Comparison of ENCODE assay signal across 8 mouse cellular contexts in genomic region chr2:90964811-90965465, GRCm38 (mm10). TPM values are rescaled to one million over a fixed set of nuclear protein-coding genes. Genes with fewer than 3 reads are reported as not detected.
DNase-seq lines count a peak whose midpoint lies in the region; ATAC-seq and TF ChIP-seq lines count a peak whose summit lies in the region.

No protein-coding gene starts in this region.

- peak; percentile 47 for DNase-seq in forebrain, embryonic 11.5 days (ENCODE audit: low spot score)
- DNase-seq in forebrain, embryonic 10.5 days (ENCODE audit: extremely low spot score, low spot score), result no peak
- peak; percentile 14 for DNase-seq in NIH3T3 (ENCODE audit: low read depth)
- peak; percentile 20 to 24 for DNase-seq in heart, postnatal 36 days
- DNase-seq in liver, adult 2 months (ENCODE audit: extremely low read depth, low read depth, low spot score), result peak; percentile 42
- peak; percentile 77 to 80 for DNase-seq in right cerebral cortex, adult 2 months (ENCODE audit: low spot score in 2 of 2)
- DNase-seq in retina, embryonic 14.5 days (ENCODE audit: low spot score), result no peak

- no peak overlapping the region for H3K4me2 ChIP-seq in forebrain, embryonic 11.5 days (ENCODE audit: low read depth, low read length, severe bottlenecking)
- H3K4me2 ChIP-seq in forebrain, embryonic 13.5 days, result peak overlapping the region; percentile 8

- H3K9me3 ChIP-seq in forebrain, embryonic 11.5 days (ENCODE audit: control insufficient read depth, low read length), result no peaks in the 10 kb centered on the region
- no peaks in the 10 kb centered on the region for H3K9me3 ChIP-seq in forebrain, embryonic 10.5 days
- no peaks in the 10 kb centered on the region for H3K9me3 ChIP-seq in forebrain, embryonic 13.5 days (replicated peaks)

- TF ChIP-seq CTCF in liver, adult 2 months (IDR thresholded peaks at IDR 0.05; ENCODE audit: low read depth, low read length), result no peak

- H3K36me3 ChIP-seq in forebrain, embryonic 11.5 days (ENCODE audit: control insufficient read depth, insufficient read depth, low read length), result no peaks in the 10 kb centered on the region
- peaks cover 10% of the 10 kb centered on the region; the same call in 1 of the 2 replicates for H3K36me3 ChIP-seq in forebrain, embryonic 10.5 days (replicated peaks)
- H3K36me3 ChIP-seq in forebrain, embryonic 13.5 days (ENCODE audit: poor library complexity, severe bottlenecking), result no peaks in the 10 kb centered on the region
- no peaks in the 10 kb centered on the region for H3K36me3 ChIP-seq in liver, adult 2 months (ENCODE audit: control insufficient read depth, insufficient read depth, low read length)

- ATAC-seq in forebrain, embryonic 11.5 days (replicated peaks; ENCODE audit: low FRiP score), result no peak
- peak; percentile 69 for ATAC-seq in forebrain, embryonic 13.5 days

- H3K9ac ChIP-seq in forebrain, embryonic 11.5 days (ENCODE audit: low read length), result no peak overlapping the region
- H3K9ac ChIP-seq in forebrain, embryonic 13.5 days, result no peak overlapping the region
- no peak overlapping the region; the same call in 1 of the 2 replicates for H3K9ac ChIP-seq in liver, adult 2 months (ENCODE audit: low read depth, low read length)

- intact Hi-C loops in heart, postnatal 36 days (cut with DNase I), result no loop called here

- no peak overlapping the region for H3K27ac ChIP-seq in forebrain, embryonic 11.5 days (ENCODE audit: low read depth, low read length)
- no peak overlapping the region for H3K27ac ChIP-seq in forebrain, embryonic 10.5 days
- peak overlapping the region; percentile 37 for H3K27ac ChIP-seq in forebrain, embryonic 13.5 days
- peak overlapping the region; percentile 40 for H3K27ac ChIP-seq in liver, adult 2 months (replicated peaks; ENCODE audit: insufficient read depth, low read depth, low read length)

- H3K27me3 ChIP-seq in forebrain, embryonic 11.5 days (ENCODE audit: control insufficient read depth, insufficient read depth, low read length), result no peaks in the 10 kb centered on the region
- no peaks in the 10 kb centered on the region for H3K27me3 ChIP-seq in forebrain, embryonic 10.5 days (ENCODE audit: poor library complexity, severe bottlenecking)
- H3K27me3 ChIP-seq in forebrain, embryonic 13.5 days, result no peaks in the 10 kb centered on the region
- H3K27me3 ChIP-seq in liver, adult 2 months (ENCODE audit: control insufficient read depth, insufficient read depth, low read length), result no peaks in the 10 kb centered on the region

- 80% methylated on average over 7 of the region's 7 CpGs for WGBS in forebrain, embryonic 11.5 days
- WGBS in forebrain, embryonic 10.5 days, result 88% methylated on average over 7 of the region's 7 CpGs
- 66% methylated on average over 7 of the region's 7 CpGs for WGBS in forebrain, embryonic 13.5 days
- WGBS in liver, adult 2 months, result 18% methylated on average over 7 of the region's 7 CpGs

- H3K79me2 ChIP-seq in liver, adult 2 months (ENCODE audit: control insufficient read depth, insufficient read depth, low read length), result peaks cover 35% of the 10 kb centered on the region

- H3K4me1 ChIP-seq in forebrain, embryonic 11.5 days (replicated peaks; ENCODE audit: control insufficient read depth, insufficient read depth, low read length), result peaks cover 3% of the 10 kb centered on the region; the same call in 1 of the 2 replicates
- H3K4me1 ChIP-seq in forebrain, embryonic 10.5 days, result peaks cover 7% of the 10 kb centered on the region
- H3K4me1 ChIP-seq in forebrain, embryonic 13.5 days, result peaks cover 20% of the 10 kb centered on the region
- peaks cover 27% of the 10 kb centered on the region for H3K4me1 ChIP-seq in liver, adult 2 months (ENCODE audit: control insufficient read depth, insufficient read depth, low read length)

- no peak overlapping the region for H3K4me3 ChIP-seq in forebrain, embryonic 11.5 days (ENCODE audit: low read depth, low read length)
- no peak overlapping the region for H3K4me3 ChIP-seq in forebrain, embryonic 10.5 days
- no peak overlapping the region for H3K4me3 ChIP-seq in forebrain, embryonic 13.5 days
- H3K4me3 ChIP-seq in liver, adult 2 months (ENCODE audit: insufficient read depth, low read depth, low read length), result no peak overlapping the region

- TF ChIP-seq POLR2A in liver, adult 2 months (IDR thresholded peaks at IDR 0.05; ENCODE audit: extremely low read depth, insufficient read depth, low read length), result no peak

RNA-seq across cellular contexts. Expression of gene Celf1, which starts 24.8 kb away (rescaled TPM):
- polyA plus RNA-seq in forebrain, embryonic 11.5 days (2014; fragmentation: Nextera tagmentation; extraction: Ambion mirVana), result 119 TPM in 2 replicates
- 156 and 161 TPM in 2 replicates for polyA plus RNA-seq in forebrain, embryonic 10.5 days (2016; fragmentation: Nextera tagmentation; extraction: Ambion mirVana)
- 132 and 138 TPM in 2 replicates for polyA plus RNA-seq in forebrain, embryonic 13.5 days (2015; fragmentation: Nextera tagmentation; extraction: Ambion mirVana)
- total RNA-seq in heart, postnatal 36 days (2021), result 10 to 100 TPM; 72.6 to 75.3 TPM
- 39.5 and 46.2 TPM in 2 replicates for total RNA-seq in liver, adult 2 months (2014; rRNA removed)
- 30.5 and 32.9 TPM in 2 replicates for polyA plus RNA-seq in liver, adult 2 months (2012; rRNA removed)

Comparison
In these comparisons a context has a peak if more than half of its experiments do, and no peak if none do; other contexts are left out.
1. DNase-seq: peak in forebrain, embryonic 11.5 days (single experiment), NIH3T3 (single experiment), heart, postnatal 36 days (2 of 2), liver, adult 2 months (single experiment) and right cerebral cortex, adult 2 months (2 of 2); none in forebrain, embryonic 10.5 days (single experiment) and retina, embryonic 14.5 days (single experiment).
2. H3K27ac ChIP-seq: peak in forebrain, embryonic 13.5 days (single experiment) and liver, adult 2 months (single experiment); none in forebrain, embryonic 11.5 days (single experiment) and forebrain, embryonic 10.5 days (single experiment).